Mouse (Mus musculus) ES-Bruce4 (cell line): Measurements from ENCODE around the gene Ntsr1.

Experiments used
- CTCF ChIP-seq: IDR thresholded peaks from one replicate; pipeline ENCODE4 v1.8.1; 2011; ENCODE audit warnings: low read depth, low read length
- POLR2A ChIP-seq: IDR thresholded peaks from one replicate; pipeline ENCODE4 v1.8.1; 2011; ENCODE audit warnings: low read length; ENCODE audit not compliant: insufficient read depth

GRCm38 (mm10) chr2:180488210-180488751, 11.5 kb upstream of the Ntsr1 start:
- TF ChIP-seq CTCF: no peak
- TF ChIP-seq POLR2A: no peak
